Mouse (Mus musculus): ENCODE data around the gene Dse.
"Not testable (repeated sequence)": the region's sequence is repeated elsewhere in the genome, so short reads cannot be mapped to it uniquely, and the experiment has no call there.

Gene Dse

DNA sequence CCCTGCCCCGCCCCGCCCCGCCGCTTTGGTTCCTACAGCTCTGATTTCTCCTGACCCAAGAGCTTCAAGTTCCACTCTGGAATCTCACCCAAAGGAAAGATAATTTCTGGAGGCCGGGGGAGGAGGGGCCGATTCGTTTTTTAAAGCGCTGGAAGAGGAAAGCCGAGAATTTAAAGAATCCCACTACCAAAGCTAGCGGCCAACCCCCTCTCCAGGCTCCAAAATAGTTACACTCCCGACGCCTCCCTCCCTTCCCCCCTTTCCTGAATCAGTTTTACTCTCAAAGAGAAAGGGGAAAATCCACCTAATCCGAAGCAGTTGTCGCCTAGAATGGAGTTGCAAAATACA is at the start of gene Dse:
Gene Dse (minus strand): TSS at position 213 of the 348 bp plus-strand sequence.
- no peak for DNase-seq (ENCODE audit: low spot score)

DNA sequence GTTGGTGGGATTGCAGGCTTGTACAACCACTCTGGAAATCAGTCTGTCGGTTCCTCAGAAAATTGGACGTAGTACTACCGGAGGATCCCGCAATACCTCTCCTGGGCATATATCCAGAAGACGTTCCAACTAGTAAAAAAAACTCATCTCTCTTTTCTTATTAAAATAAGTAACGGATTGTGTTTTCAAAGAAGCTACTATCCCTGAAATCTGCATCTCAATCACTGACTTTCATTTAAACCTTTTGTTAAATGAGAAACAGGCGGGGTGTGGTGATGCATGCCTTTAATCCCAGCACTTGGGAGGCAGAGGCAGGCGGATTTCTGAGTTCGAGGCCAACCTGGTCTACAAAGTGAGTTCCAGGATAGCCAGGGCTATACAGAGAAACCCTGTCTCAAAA is 45.3 kb upstream of the Dse start:
- not testable (repeated sequence) for DNase-seq (ENCODE audit: low spot score)

DNA sequence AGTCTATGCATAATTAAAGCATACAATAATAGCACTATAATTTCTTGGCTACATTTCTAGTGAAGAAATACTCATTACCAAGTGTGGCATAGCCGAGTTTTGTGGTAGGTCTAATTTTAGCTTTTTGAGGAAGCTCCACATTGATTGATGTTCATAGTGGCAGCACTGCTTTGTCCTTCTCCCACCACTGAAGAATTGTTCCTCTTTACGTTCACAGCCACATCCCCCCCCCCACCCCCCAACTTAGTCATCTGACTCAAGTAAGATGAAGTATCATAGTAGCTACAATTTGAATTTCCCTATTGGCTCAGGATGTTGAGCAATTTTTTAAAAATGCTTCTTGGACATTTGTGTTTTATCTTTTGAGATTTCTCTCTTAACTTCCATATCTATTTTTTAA is 42.1 kb upstream of the Dse start:
- no peak for DNase-seq (ENCODE audit: low spot score)

GRCm38 (mm10) chr10:34247757-34248156 is 40.2 kb upstream of the Dse start:
- DNase-seq (ENCODE audit: low spot score): no peak

GRCm38 (mm10) chr10:34246106-34246505 is 38.6 kb upstream of the Dse start:
- no peak for DNase-seq (ENCODE audit: low spot score)

DNA sequence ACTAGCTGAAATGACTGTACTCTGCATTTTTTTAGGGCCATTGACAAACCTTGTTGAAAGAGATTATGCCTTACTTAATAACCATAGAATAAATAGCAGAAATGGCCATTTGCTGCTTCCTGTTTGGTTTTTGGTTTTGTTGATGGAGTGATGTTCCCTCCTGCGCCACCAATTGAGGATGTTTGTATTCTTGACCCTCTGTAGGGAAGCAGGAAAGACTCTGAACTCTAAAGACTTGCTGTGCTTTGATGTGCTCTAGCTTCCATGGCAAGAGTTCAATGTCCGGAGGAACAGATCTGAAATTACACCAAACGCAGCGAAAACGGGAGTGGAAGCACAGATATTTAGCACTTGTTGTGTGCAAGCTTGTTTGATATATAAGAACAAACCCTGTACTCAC is 37.2 kb upstream of the Dse start:
- DNase-seq (ENCODE audit: low spot score): no peak

GRCm38 (mm10) chr10:34238536-34238935 is 31.0 kb upstream of the Dse start:
- DNase-seq (ENCODE audit: low spot score): no peak

GRCm38 (mm10) chr10:34236569-34236968 is 29.1 kb upstream of the Dse start:
- DNase-seq (ENCODE audit: low spot score): no peak

DNA sequence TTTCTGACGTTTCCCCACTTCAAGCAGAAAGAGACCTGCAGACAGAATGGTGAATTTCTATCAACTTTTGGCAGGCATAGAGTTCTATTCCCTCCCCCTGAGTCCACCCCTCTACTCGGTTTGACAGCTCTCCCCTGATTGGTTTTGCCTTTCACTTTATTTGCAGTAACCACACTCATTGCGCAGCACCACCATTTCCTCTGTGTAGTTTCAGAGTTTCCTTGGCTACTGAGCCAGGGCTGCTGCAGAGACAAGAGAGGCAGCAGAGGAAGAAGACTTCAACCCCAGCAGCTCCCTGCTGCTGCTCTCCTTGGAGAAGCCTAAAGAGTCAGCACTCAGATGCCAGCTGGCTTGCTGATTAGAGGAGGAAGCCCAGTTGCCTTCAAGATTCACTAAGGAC is 27.9 kb upstream of the Dse start:
- no peak for DNase-seq (ENCODE audit: low spot score)

DNA sequence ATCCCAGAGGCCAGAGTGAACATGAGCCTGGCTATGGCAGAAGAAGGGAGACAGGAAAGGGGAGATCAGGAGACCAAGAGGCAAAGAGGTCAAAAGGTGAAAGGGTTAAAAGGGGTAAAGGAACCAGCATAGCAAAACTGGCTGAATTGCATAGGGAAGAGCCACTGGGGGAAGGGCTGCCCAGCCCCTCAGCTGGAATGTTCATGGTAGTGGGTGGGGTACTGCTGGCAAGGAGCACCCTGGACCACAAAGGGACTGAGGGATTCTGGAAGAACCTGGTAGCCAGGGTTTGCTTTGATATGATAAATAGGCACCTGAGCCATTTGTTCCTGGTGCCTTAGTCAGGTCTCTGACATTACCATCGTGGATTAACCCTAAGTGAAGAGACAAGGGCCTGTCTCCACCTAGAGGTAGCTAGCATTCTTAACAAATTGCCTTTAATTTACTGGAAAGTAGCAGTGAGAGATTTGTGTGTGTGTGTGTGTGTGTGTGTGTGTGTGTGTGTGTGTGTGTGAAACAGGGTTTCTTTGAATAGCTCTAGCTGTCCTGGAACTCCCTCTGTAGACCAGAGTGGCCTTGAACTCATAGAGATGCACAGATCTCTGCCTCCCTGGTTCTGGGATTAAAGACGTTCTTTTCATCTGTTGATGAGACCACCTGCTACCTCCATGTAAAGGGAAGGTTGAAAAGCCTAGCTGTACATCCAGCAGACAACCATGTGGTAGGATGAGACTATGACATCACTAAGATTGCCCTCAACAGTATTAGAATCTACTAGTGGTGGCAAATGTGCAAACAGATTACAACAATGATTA is 26.6 kb upstream of the Dse start:
- no peak for DNase-seq (ENCODE audit: low spot score)

DNA sequence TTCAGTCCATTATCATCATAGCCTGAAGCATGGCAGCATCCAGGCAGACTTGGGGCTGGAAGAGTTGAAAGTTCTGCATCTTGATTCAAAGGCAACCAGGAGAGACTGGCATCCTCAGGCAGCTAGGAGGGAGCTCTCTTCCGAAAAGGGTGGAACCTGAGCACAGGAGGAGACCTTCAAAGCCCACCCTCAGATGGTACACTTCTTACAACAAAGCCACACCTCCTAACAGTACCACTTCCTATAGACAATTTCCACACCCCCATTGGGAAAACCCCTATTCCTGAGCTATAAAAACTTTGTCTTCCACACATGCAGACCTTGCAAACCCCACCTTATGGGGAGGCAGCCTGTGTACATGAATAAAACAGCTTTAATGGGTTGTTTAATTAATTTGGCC is 25.9 kb upstream of the Dse start:
- DNase-seq (ENCODE audit: low spot score): no peak

- DNase-seq (ENCODE audit: low spot score): no peak
Measured at GRCm38 (mm10) chr10:34230121-34230675, 22.7 kb upstream of the Dse start.

GRCm38 (mm10) chr10:34229491-34229890 is 22.0 kb upstream of the Dse start:
- no peak for DNase-seq (ENCODE audit: low spot score)

DNA sequence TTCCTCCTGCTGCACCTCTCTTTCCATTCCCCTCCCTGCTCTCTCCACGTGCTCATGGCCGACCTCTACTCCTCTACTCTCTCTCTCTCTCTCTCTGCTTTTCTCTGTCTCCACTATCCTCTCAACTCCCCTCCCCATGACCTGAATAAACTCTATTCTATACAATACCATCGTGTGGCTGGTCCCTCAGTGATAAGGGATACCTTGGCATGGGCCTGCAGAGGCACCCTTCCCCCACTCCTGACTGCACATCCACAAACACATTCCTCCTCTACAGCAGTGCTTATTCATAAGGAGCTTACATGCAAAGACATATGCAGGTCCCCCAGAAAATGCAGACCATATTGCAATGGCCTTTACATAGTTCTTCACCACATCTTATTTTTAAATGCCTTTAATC is 16.1 kb upstream of the Dse start:
- no peak for DNase-seq (ENCODE audit: low spot score)

DNA sequence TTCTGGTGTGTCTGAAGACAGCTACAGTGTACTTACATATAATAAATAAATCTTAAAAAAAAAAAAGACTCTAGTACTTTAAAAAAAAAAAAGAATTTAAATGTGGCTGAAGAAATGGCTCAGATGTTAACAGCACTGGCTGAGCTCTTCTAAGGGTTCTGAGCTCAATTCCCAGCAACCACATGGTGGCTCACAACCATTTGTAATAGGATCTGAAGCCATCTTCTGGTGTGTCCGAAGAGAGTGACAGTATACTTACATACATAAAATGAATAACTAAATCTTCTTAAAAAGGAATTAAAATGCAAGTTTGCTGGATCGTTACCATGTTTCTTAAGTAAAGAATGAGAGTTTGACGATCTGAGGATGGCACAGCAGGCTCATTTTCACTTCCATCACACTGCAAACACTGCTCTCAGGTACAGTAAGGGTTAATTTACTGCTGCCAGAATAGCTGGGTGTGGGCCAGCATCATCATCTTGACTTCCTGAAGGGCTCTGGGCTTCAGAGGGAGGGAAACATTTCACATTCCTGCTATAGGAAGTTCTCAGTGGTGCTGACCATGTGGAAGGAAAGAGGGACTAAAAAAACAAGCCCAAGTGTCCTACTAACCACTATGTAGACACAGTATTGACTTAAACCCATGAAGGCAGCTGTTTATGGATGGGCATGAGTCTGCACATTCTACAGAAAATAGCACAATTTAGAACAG is 14.6 kb upstream of the Dse start:
- DNase-seq (ENCODE audit: low spot score): no peak

GRCm38 (mm10) chr10:34218191-34218590 is 10.7 kb upstream of the Dse start:
- no peak for DNase-seq (ENCODE audit: low spot score)

DNA sequence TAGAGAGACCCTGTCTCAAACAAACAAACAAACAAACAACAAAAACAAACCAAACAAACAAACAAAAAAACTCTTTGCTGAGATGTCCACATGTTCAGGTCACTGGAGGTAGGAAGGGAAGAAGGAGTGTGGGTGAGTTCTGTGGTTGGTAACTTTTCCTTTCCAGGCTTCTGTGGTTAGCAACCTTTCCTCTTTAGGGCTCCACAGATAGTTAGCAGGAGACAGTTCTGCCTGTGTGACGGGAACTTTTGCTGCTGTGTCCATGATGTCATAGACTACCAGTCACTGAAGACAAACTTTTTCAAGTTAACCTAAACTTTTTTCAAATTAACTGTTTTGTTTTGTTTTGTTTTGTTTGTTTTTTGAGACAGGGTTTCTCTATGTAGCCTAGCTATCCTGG is 8.2 kb upstream of the Dse start:
- no peak for DNase-seq (ENCODE audit: low spot score)

DNA sequence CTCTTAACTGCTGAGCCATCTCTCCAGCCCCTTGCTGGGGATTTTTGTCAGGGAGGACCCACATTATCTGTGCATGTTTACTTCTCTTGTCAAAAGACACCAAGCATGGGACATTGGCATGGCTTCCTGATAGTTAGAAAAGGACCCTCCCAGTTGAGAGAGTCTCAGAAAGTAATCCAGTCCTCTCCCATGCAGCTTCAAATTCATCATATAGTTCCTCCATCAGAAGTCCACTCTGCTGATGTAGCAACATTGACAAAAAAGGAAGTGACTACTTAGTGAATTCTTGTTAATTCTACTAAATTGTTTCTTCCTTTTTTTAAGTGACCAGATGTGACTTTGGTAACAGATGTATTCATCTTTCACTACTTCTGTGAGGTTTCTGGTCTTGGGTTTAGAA is 2.4 kb upstream of the Dse start:
- no peak for DNase-seq (ENCODE audit: low spot score)

DNA sequence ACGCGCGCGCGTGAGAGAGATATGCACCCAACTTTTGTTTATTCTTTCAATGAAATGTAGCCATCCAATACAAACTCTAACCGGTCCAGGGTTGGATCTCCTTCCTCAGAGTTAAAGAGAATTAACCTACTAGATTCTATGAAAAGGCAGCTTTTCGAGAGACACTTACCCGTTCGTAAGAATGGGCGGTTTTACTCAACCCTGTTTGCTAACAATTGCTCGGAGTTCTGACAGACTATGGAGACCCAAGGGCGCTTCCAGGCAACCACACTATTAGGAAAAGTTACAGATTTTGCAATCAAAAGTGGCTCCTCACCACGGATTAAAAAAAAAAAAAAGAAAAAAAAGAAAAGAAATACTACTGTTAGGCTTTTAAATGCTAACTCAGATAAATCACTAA is 516 bp upstream of the Dse start:
- no peak for DNase-seq (ENCODE audit: low spot score)

- DNase-seq (ENCODE audit: low spot score): no peak
Measured at GRCm38 (mm10) chr10:34206783-34207502, 572 bp downstream of the Dse start.

- DNase-seq (ENCODE audit: low spot score): no peak
Measured at GRCm38 (mm10) chr10:34206436-34206782, 1.1 kb downstream of the Dse start.

DNA sequence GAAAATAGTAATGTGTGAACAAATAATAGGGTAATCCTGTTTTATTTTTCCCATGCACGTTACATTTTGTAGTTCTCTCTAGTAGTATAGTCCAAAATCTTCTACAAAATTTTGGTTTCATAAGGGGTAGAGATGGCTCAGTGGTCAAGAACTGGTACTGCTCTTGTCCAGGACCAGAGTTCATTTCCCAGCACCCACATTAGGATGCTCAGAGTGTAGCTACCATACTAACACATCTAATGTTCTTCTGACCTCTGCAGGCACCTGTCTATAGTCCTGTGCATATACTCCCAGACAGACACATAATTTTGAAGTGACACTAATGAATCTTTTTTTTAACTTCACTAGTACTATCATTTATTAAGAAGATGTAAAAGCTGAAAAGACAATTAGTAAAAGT is 1.7 kb downstream of the Dse start:
- no peak for DNase-seq (ENCODE audit: low spot score)

GRCm38 (mm10) chr10:34200689-34201088 is 6.8 kb downstream of the Dse start:
- DNase-seq (ENCODE audit: low spot score): no peak

Data from layer of hippocampus, adult 9-10 months (tissue).